Mouse (Mus musculus) testis, adult 2 months (tissue): Measurements from ENCODE around the gene Slc39a10. TPM values are rescaled to one million over a fixed set of nuclear protein-coding genes. Genes with fewer than 3 reads are reported as not detected.

Experiments used
- H3K27ac ChIP-seq: fragments of 200-500 bp; 2 replicates; pipeline ENCODE4 v1.5.1; 2012; ENCODE audit warnings: low read depth, low read length; ENCODE audit not compliant: control insufficient read depth, insufficient read depth
- H3K27me3 ChIP-seq: fragments of 200-500 bp; 2 replicates; pipeline ENCODE4 v1.6.1; 2012; ENCODE audit warnings: mild to moderate bottlenecking, low read length, moderate library complexity; ENCODE audit not compliant: control insufficient read depth, insufficient read depth
- H3K36me3 ChIP-seq: fragments of 200-500 bp; 2 replicates; pipeline ENCODE4 v1.6.1; 2012; ENCODE audit warnings: mild to moderate bottlenecking, low read length; ENCODE audit not compliant: control insufficient read depth, insufficient read depth
- H3K4me1 ChIP-seq: fragments of 200-500 bp; 2 replicates; pipeline ENCODE4 v1.6.1; 2012; ENCODE audit warnings: low read length; ENCODE audit not compliant: control insufficient read depth, insufficient read depth
- H3K4me3 ChIP-seq: fragments of 200-500 bp; 2 replicates; pipeline ENCODE4 v1.5.1; 2012; ENCODE audit warnings: low read depth, mild to moderate bottlenecking, low read length, moderate library complexity, mixed read lengths; ENCODE audit not compliant: control insufficient read depth
- CTCF ChIP-seq: fragments of 200-500 bp; IDR thresholded peaks from 2 replicates; pipeline ENCODE4 v1.5.1; 2012; ENCODE audit warnings: low read depth, mild to moderate bottlenecking, inconsistent platforms, low read length, moderate library complexity; ENCODE audit not compliant: control insufficient read depth, insufficient read depth, insufficient replicate concordance
- POLR2A ChIP-seq: fragments of 200-500 bp; IDR thresholded peaks from 2 replicates; pipeline ENCODE4 v1.6.1; 2012; ENCODE audit warnings: low read depth, mild to moderate bottlenecking, inconsistent platforms, low read length, moderate library complexity; ENCODE audit not compliant: control insufficient read depth
- polyA plus RNA-seq: library from polyadenylated mRNA; depleted of rRNA; stranded (reverse); fragments of >200 nt; gene quantifications from 2 replicates; pipeline ENCODE4 v1.2.3, GENCODE M21; 2012

The Slc39a10 gene
- polyA plus RNA-seq, 1 experiment, result 25.8 TPM

GRCm38 (mm10) chr1:46864175-46864885 is 28.3 kb downstream of the Slc39a10 start:
- Histone ChIP-seq H3K27ac (no peak overlapping the region), H3K4me1 (no peaks in the 10 kb centered on the region), H3K4me3 (no peak overlapping the region), H3K27me3 (no peaks in the 10 kb centered on the region), H3K36me3 (no peaks in the 10 kb centered on the region)
- TF ChIP-seq CTCF (no peak), POLR2A (no peak)

GRCm38 (mm10) chr1:46863434-46863833 is 29.2 kb downstream of the Slc39a10 start:
- TF ChIP-seq POLR2A, result no peak
- TF ChIP-seq CTCF, result no peak
- H3K4me3 ChIP-seq, result no peak overlapping the region
- no peak overlapping the region for H3K27ac ChIP-seq

GRCm38 (mm10) chr1:46860082-46860481 is 32.6 kb downstream of the Slc39a10 start:
- no peak overlapping the region for H3K4me3 ChIP-seq
- H3K36me3 ChIP-seq, result no peaks in the 10 kb centered on the region
- no peak for TF ChIP-seq CTCF
- TF ChIP-seq POLR2A, result no peak
- no peaks in the 10 kb centered on the region for H3K4me1 ChIP-seq
- H3K27me3 ChIP-seq, result no peaks in the 10 kb centered on the region
- no peak overlapping the region for H3K27ac ChIP-seq

More at GRCm38 (mm10) chr1:46863434-46863833, 29.2 kb downstream of the Slc39a10 start:
- no peaks in the 10 kb centered on the region for H3K36me3 ChIP-seq
- no peaks in the 10 kb centered on the region for H3K27me3 ChIP-seq
- H3K4me1 ChIP-seq, result no peaks in the 10 kb centered on the region

- TF ChIP-seq CTCF (no peak), POLR2A (no peak)
- Histone ChIP-seq H3K27ac (no peak overlapping the region), H3K27me3 (no peaks in the 10 kb centered on the region), H3K36me3 (no peaks in the 10 kb centered on the region), H3K4me1 (no peaks in the 10 kb centered on the region; the same call in 1 of the 2 replicates), H3K4me3 (no peak overlapping the region)
Observed at GRCm38 (mm10) chr1:46858579-46858978, 34.1 kb downstream of the Slc39a10 start.

- H3K27me3 ChIP-seq, result no peaks in the 10 kb centered on the region
- no peak overlapping the region for H3K27ac ChIP-seq
- no peaks in the 10 kb centered on the region for H3K36me3 ChIP-seq
- no peaks in the 10 kb centered on the region; the same call in 1 of the 2 replicates for H3K4me1 ChIP-seq
- no peak for TF ChIP-seq CTCF
- TF ChIP-seq POLR2A, result no peak
- H3K4me3 ChIP-seq, result no peak overlapping the region
Observed at GRCm38 (mm10) chr1:46856498-46856897, 36.2 kb downstream of the Slc39a10 start.

GRCm38 (mm10) chr1:46854036-46854900 is 38.4 kb downstream of the Slc39a10 start:
- no peaks in the 10 kb centered on the region; the same call in 1 of the 2 replicates for H3K4me1 ChIP-seq

GRCm38 (mm10) chr1:46853317-46854035 is 39.2 kb downstream of the Slc39a10 start:
- Histone ChIP-seq H3K4me1 (no peaks in the 10 kb centered on the region; the same call in 1 of the 2 replicates), H3K27ac (peak overlapping the region; percentile 99), H3K27me3 (no peaks in the 10 kb centered on the region), H3K36me3 (no peaks in the 10 kb centered on the region), H3K4me3 (peak overlapping the region; percentile 96)
- TF ChIP-seq CTCF (no peak), POLR2A (peak; percentile 92)

More at GRCm38 (mm10) chr1:46854036-46854900, 38.4 kb downstream of the Slc39a10 start:
- TF ChIP-seq CTCF (no peak), POLR2A (no peak)
- Histone ChIP-seq H3K36me3 (no peaks in the 10 kb centered on the region), H3K27ac (peak overlapping the region; percentile 99), H3K4me3 (peak overlapping the region; percentile 96), H3K27me3 (no peaks in the 10 kb centered on the region)
